Mouse (Mus musculus) hindbrain, embryonic 13.5 days (tissue): ENCODE data around the gene Wfikkn2. TPM values are rescaled to one million over a fixed set of nuclear protein-coding genes. Genes with fewer than 3 reads are reported as not detected.
A peak's percentile ranks its signal among the peaks of the same experiment; 100 is the strongest.
"Not testable (repeated sequence)": the region's sequence is repeated elsewhere in the genome, so short reads cannot be mapped to it uniquely, and the experiment has no call there.

Source experiments
- ATAC-seq: fragments of 200-750 bp; cut with Nextera tagmentation; 2 replicates; pipeline ENCODE4 v1.8.0; 2017; ENCODE audit warnings: moderate TSS enrichment; ENCODE audit not compliant: low FRiP score
- H3K27ac ChIP-seq: fragments of 300-500 bp; sonication (generic); 2 replicates; pipeline ENCODE4 v1.5.1; 2015; ENCODE audit warnings: inconsistent platforms, mild to moderate bottlenecking, moderate library complexity
- H3K27me3 ChIP-seq: fragments of 300-500 bp; sonication (generic); 2 replicates; pipeline ENCODE4 v1.6.1; 2015; ENCODE audit warnings: mild to moderate bottlenecking, inconsistent platforms
- H3K36me3 ChIP-seq: fragments of 300-500 bp; sonication (generic); 2 replicates; pipeline ENCODE4 v1.6.1; 2015; ENCODE audit warnings: mild to moderate bottlenecking, inconsistent platforms
- H3K4me1 ChIP-seq: fragments of 300-500 bp; sonication (generic); replicated peaks from 2 replicates; pipeline ENCODE4 v1.6.1; 2015; ENCODE audit warnings: inconsistent platforms
- H3K4me2 ChIP-seq: fragments of 300-500 bp; sonication (generic); 2 replicates; pipeline ENCODE4 v1.6.1; 2015; ENCODE audit warnings: inconsistent platforms, mild to moderate bottlenecking, moderate library complexity
- H3K4me3 ChIP-seq: fragments of 300-500 bp; sonication (generic); 2 replicates; pipeline ENCODE4 v1.5.1; 2015; ENCODE audit warnings: mild to moderate bottlenecking, inconsistent platforms
- H3K9ac ChIP-seq: fragments of 300-500 bp; sonication (generic); 2 replicates; pipeline ENCODE4 v1.6.1; 2015; ENCODE audit warnings: mild to moderate bottlenecking, inconsistent platforms
- H3K9me3 ChIP-seq: fragments of 300-500 bp; sonication (generic); 2 replicates; pipeline ENCODE4 v1.6.1; 2016; ENCODE audit warnings: inconsistent platforms
- WGBS: fragments of 180-500 bp; shearing (Covaris S2); methylation state at CpG from one replicate; pipeline ENCODE4 v1.1.7; 2015; 5-methylcytosine and 5-hydroxymethylcytosine counted together
- polyA plus RNA-seq: library from polyadenylated mRNA; unstranded; fragments of >200 nt; fragmentation: Nextera tagmentation; extraction: Ambion mirVana; gene quantifications from 2 replicates; pipeline ENCODE4 v1.2.1, GENCODE M21; 2015

Gene Wfikkn2
- polyA plus RNA-seq, 1 experiment from 2014 or later, result 8.6 TPM

GRCm38 (mm10) chr11:94275226-94275625 lies 29.4 kb upstream of the Wfikkn2 start:
- H3K9ac ChIP-seq, result no peak overlapping the region

GRCm38 (mm10) chr11:94274206-94274867 lies 28.5 kb upstream of the Wfikkn2 start:
- Histone ChIP-seq H3K9me3 (no peaks in the 10 kb centered on the region), H3K9ac (no peak overlapping the region), H3K4me2 (no peak overlapping the region), H3K27ac (no peak overlapping the region), H3K4me1 (peaks cover 7% of the 10 kb centered on the region; the same call in 1 of the 2 replicates), H3K36me3 (no peaks in the 10 kb centered on the region), H3K27me3 (no peaks in the 10 kb centered on the region), H3K4me3 (no peak overlapping the region)
- no peak for ATAC-seq
- WGBS, result 94% methylated on average over 10 of the region's 10 CpGs

More at GRCm38 (mm10) chr11:94275226-94275625, 29.4 kb upstream of the Wfikkn2 start:
- H3K4me3 ChIP-seq, result no peak overlapping the region
- ATAC-seq, result no peak
- H3K27ac ChIP-seq, result no peak overlapping the region
- no peaks in the 10 kb centered on the region for H3K9me3 ChIP-seq
- no peaks in the 10 kb centered on the region for H3K36me3 ChIP-seq
- no peak overlapping the region for H3K4me2 ChIP-seq
- 75% methylated on average over 7 of the region's 7 CpGs for whole genome bisulfite sequencing
- peaks cover 9% of the 10 kb centered on the region; the same call in 1 of the 2 replicates for H3K4me1 ChIP-seq
- no peaks in the 10 kb centered on the region for H3K27me3 ChIP-seq

DNA sequence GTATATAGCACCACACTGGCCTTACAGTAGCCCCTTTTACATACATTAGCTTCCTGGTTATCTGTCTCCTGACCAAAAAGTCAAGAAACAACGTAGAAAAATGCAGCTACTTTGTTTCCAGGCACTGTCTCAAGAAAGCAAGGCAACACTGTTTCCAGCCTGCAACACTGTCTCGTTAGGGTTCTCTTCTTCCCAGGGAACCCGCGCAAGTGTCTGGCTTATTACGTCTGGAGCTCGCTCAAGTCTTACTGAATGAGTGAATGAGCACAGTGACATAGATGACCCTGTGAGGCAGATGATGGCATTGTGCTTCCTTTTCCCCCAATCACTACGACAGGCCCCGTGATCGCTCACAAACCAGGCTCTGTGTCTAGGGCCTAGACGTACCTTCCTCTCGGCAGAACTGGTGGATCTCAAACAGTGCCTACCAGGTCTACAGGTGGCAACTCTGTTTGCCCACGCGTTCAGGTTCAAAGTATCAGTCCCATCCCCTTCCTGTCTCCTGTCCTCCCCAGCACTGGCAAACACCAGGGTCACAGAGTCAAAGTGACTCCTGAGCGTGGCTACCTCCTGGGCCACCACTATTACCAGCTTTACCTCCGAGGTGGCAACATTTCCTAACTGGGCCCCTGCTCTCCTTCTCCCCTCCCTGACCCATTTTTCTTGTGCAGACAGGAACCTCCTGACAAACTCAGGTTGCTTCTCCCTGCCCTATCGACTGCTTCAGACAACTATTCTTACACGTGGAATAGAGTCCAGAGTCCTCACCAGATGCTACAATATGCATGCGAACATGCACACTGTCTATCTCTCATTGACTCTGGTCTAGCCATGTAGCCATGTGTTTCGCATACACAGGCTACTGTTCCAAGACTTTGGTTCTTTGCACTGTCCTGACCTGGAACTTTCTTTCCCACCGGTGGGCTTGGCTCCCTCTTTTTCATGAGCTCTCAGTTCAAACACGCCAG lies 27.4 kb upstream of the Wfikkn2 start:
- H3K36me3 ChIP-seq, result no peaks in the 10 kb centered on the region
- ATAC-seq, result no peak
- no peak overlapping the region for H3K4me2 ChIP-seq
- no peak overlapping the region for H3K4me3 ChIP-seq
- H3K27ac ChIP-seq, result no peak overlapping the region
- H3K9me3 ChIP-seq, result no peaks in the 10 kb centered on the region
- H3K4me1 ChIP-seq, result peaks cover 7% of the 10 kb centered on the region; the same call in 1 of the 2 replicates
- WGBS, result 88% methylated on average over 21 of the region's 21 CpGs
- no peak overlapping the region for H3K9ac ChIP-seq
- H3K27me3 ChIP-seq, result no peaks in the 10 kb centered on the region

DNA sequence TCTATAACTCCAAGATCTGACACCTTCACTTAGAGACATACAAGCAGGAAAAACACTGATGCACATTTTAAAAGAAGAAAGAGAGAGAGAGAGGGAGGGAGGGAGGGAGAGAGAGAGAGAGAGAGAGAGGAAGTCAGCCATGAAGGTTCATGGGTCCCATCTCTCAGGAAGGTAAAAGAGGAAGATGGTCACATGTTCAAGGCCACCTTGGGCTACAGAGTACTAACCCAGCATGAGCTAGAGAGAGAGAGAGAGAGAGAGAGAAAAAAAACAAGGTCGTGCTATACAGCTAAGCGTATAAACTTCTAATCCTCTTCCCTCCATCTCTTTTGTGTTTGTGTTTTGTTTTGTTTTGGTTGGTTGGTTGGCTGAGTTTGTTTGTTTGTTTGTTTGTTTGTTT lies 25.2 kb upstream of the Wfikkn2 start:
- Histone ChIP-seq H3K9me3 (no peaks in the 10 kb centered on the region), H3K4me3 (no peak overlapping the region), H3K27ac (no peak overlapping the region), H3K36me3 (no peaks in the 10 kb centered on the region), H3K9ac (no peak overlapping the region), H3K4me1 (no peaks in the 10 kb centered on the region), H3K4me2 (no peak overlapping the region), H3K27me3 (no peaks in the 10 kb centered on the region)
- WGBS, result 93% methylated on average over 2 of the region's 2 CpGs
- ATAC-seq, result no peak

- Histone ChIP-seq H3K27ac (no peak overlapping the region), H3K27me3 (no peaks in the 10 kb centered on the region), H3K9me3 (no peaks in the 10 kb centered on the region), H3K4me2 (no peak overlapping the region), H3K4me3 (no peak overlapping the region), H3K4me1 (peaks cover 6% of the 10 kb centered on the region), H3K9ac (no peak overlapping the region), H3K36me3 (no peaks in the 10 kb centered on the region)
- no peak for ATAC-seq
- 93% methylated on average over 7 of the region's 7 CpGs for WGBS
These were observed 24.1 kb upstream of the Wfikkn2 start for GRCm38 (mm10) chr11:94269906-94270305.

GRCm38 (mm10) chr11:94268761-94269160 lies 23.0 kb upstream of the Wfikkn2 start:
- Histone ChIP-seq H3K4me1 (peaks cover 11% of the 10 kb centered on the region), H3K9ac (no peak overlapping the region), H3K4me2 (no peak overlapping the region), H3K9me3 (no peaks in the 10 kb centered on the region), H3K27ac (no peak overlapping the region), H3K4me3 (no peak overlapping the region), H3K36me3 (no peaks in the 10 kb centered on the region), H3K27me3 (no peaks in the 10 kb centered on the region)
- ATAC-seq, result no peak

DNA sequence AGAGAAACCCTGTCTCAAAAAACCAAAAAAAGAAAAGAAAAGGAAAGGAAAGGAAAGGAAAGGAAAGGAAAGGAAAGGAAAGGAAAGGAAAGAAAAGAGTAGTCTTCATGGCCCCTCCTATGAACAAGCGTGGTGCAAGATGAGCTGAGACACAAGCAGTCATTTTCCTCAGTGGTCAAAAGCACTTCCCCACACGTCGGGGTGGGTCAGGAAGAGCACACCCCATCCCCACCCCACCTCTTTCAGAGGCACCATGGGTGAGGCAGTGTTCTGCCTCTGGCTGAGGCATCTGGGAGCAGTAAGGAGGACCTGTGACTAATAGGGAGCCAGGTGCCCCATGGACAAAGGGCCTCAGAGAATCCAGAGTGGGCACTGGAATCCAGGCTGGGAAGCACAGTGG lies 20.4 kb upstream of the Wfikkn2 start:
- not testable (repeated sequence) for H3K9ac ChIP-seq, H3K27ac ChIP-seq, H3K36me3 ChIP-seq, H3K27me3 ChIP-seq, H3K4me3 ChIP-seq, ATAC-seq, H3K4me2 ChIP-seq, H3K9me3 ChIP-seq
- WGBS, result 87% methylated on average over 3 of the region's 3 CpGs
- H3K4me1 ChIP-seq, result peaks cover 11% of the 10 kb centered on the region

- H3K4me3 ChIP-seq, result peak overlapping the region; percentile 34
- peak overlapping the region; percentile 56 for H3K4me2 ChIP-seq
- peak overlapping the region; percentile 58; the same call in 1 of the 2 replicates for H3K27ac ChIP-seq
- no peaks in the 10 kb centered on the region for H3K36me3 ChIP-seq
- ATAC-seq, result peak; percentile 77
- no peaks in the 10 kb centered on the region for H3K27me3 ChIP-seq
- peaks cover 11% of the 10 kb centered on the region for H3K4me1 ChIP-seq
- no peaks in the 10 kb centered on the region for H3K9me3 ChIP-seq
- H3K9ac ChIP-seq, result peak overlapping the region; percentile 65
- WGBS, result under 1% methylated on average over 18 of the region's 18 CpGs
These were observed 19.5 kb upstream of the Wfikkn2 start for GRCm38 (mm10) chr11:94265134-94265785.

GRCm38 (mm10) chr11:94261585-94262370 lies 16.0 kb upstream of the Wfikkn2 start:
- H3K27me3 ChIP-seq, result no peaks in the 10 kb centered on the region
- H3K4me3 ChIP-seq, result no peak overlapping the region
- 66% methylated on average over 6 of the region's 6 CpGs for WGBS
- no peaks in the 10 kb centered on the region for H3K9me3 ChIP-seq
- no peak overlapping the region for H3K9ac ChIP-seq
- H3K4me2 ChIP-seq, result no peak overlapping the region
- H3K36me3 ChIP-seq, result no peaks in the 10 kb centered on the region
- no peak for ATAC-seq
- peaks cover 11% of the 10 kb centered on the region for H3K4me1 ChIP-seq
- no peak overlapping the region for H3K27ac ChIP-seq

- no peak overlapping the region for H3K27ac ChIP-seq
- no peaks in the 10 kb centered on the region for H3K27me3 ChIP-seq
- no peak overlapping the region for H3K9ac ChIP-seq
- no peak for ATAC-seq
- no peaks in the 10 kb centered on the region for H3K9me3 ChIP-seq
- no peak overlapping the region for H3K4me2 ChIP-seq
- H3K4me3 ChIP-seq, result no peak overlapping the region
- 55% methylated on average over 4 of the region's 4 CpGs for WGBS
- no peaks in the 10 kb centered on the region for H3K36me3 ChIP-seq
- peaks cover 9% of the 10 kb centered on the region for H3K4me1 ChIP-seq
These were observed 14.0 kb upstream of the Wfikkn2 start for GRCm38 (mm10) chr11:94259814-94260213.

GRCm38 (mm10) chr11:94257987-94258386 lies 12.2 kb upstream of the Wfikkn2 start:
- H3K36me3 ChIP-seq, result no peaks in the 10 kb centered on the region
- H3K27me3 ChIP-seq, result no peaks in the 10 kb centered on the region
- no peak overlapping the region for H3K9ac ChIP-seq
- H3K4me3 ChIP-seq, result no peak overlapping the region
- peaks cover 7% of the 10 kb centered on the region; the same call in 1 of the 2 replicates for H3K4me1 ChIP-seq
- WGBS, result 75% methylated on average over 14 of the region's 14 CpGs
- no peak overlapping the region for H3K4me2 ChIP-seq
- no peak overlapping the region for H3K27ac ChIP-seq
- no peak for ATAC-seq
- H3K9me3 ChIP-seq, result no peaks in the 10 kb centered on the region
